Mouse (Mus musculus) liver, embryonic 14.5 days (tissue): ENCODE data around the gene Cysrt1. TPM values are rescaled to one million over a fixed set of nuclear protein-coding genes. Genes with fewer than 3 reads are reported as not detected.
A peak's percentile ranks its signal among the peaks of the same experiment; 100 is the strongest.

Source experiments
- ATAC-seq: fragments of 200-750 bp; cut with Nextera tagmentation; 2 replicates; pipeline ENCODE4 v1.8.0; 2017; ENCODE audit warnings: moderate number of reproducible peaks, mild to moderate bottlenecking, moderate library complexity; ENCODE audit not compliant: insufficient read depth
- DNase-seq, 3 experiments: peaks; one replicate each; pipeline ENCODE4 v3.0.0-alpha.2; 2012 to 2013; ENCODE audit warnings: low read depth in 3 of 3, low spot score in 3 of 3
- H3K27ac ChIP-seq: fragments of 300-500 bp; sonication (generic); 2 replicates; pipeline ENCODE4 v1.5.1; 2014; ENCODE audit warnings: moderate library complexity, mild to moderate bottlenecking, control low read depth, inconsistent platforms
- H3K27me3 ChIP-seq: fragments of 300-500 bp; sonication (generic); 2 replicates; pipeline ENCODE4 v1.6.1; 2014; ENCODE audit warnings: mild to moderate bottlenecking, low read length, moderate library complexity; ENCODE audit not compliant: control insufficient read depth, insufficient read depth
- H3K36me3 ChIP-seq: fragments of 300-500 bp; sonication (generic); replicated peaks from 2 replicates; pipeline ENCODE4 v1.6.1; 2014; ENCODE audit warnings: low read depth; ENCODE audit not compliant: control insufficient read depth, insufficient read depth
- H3K4me1 ChIP-seq, 2 experiments: fragments of 200-500 bp in 1 of 2; fragments of 300-500 bp in 1 of 2; sonication (generic) in 1 of 2; replicated peaks; 2 replicates each; pipeline ENCODE4 v1.6.1; 2012 to 2014; ENCODE audit warnings: antibody characterized with exemption in 1 of 2, inconsistent platforms in 1 of 2, low read length in 1 of 2; ENCODE audit not compliant: control insufficient read depth in 2 of 2, insufficient read depth in 2 of 2
- H3K4me2 ChIP-seq: fragments of 300-500 bp; sonication (generic); 2 replicates; pipeline ENCODE4 v1.6.1; 2014; ENCODE audit warnings: low read depth, mild to moderate bottlenecking, control low read depth, moderate library complexity
- H3K4me3 ChIP-seq, 2 experiments: fragments of 200-500 bp in 1 of 2; fragments of 300-500 bp in 1 of 2; sonication (generic) in 1 of 2; 2 replicates each; pipeline ENCODE4 v1.5.1; 2012 to 2014; ENCODE audit warnings: low read depth in 2 of 2, low read length in 2 of 2, mild to moderate bottlenecking in 2 of 2, control low read depth in 1 of 2, inconsistent platforms in 1 of 2, moderate library complexity in 1 of 2; ENCODE audit not compliant: insufficient read depth in 1 of 2
- H3K9ac ChIP-seq: fragments of 300-500 bp; sonication (generic); replicated peaks from 2 replicates; pipeline ENCODE4 v1.6.1; 2014; ENCODE audit warnings: mild to moderate bottlenecking, control low read depth, moderate library complexity
- H3K9me3 ChIP-seq: fragments of 300-500 bp; sonication (generic); 2 replicates; pipeline ENCODE4 v1.6.1; 2016; ENCODE audit warnings: low read length, mixed read lengths; ENCODE audit not compliant: control insufficient read depth
- CTCF ChIP-seq: IDR thresholded peaks from 2 replicates; pipeline ENCODE4 v1.5.1; 2016; ENCODE audit warnings: antibody characterized with exemption, low read depth, control low read depth
- EP300 ChIP-seq: IDR thresholded peaks from 2 replicates; pipeline ENCODE4 v1.6.1; 2016; ENCODE audit warnings: antibody characterized with exemption, low read depth
- WGBS: fragments of 180-500 bp; shearing (Covaris S2); extraction: QIAGEN DNeasy Blood & Tissue Kit; methylation state at CpG from one replicate; pipeline ENCODE4 v1.1.7; 2014; ENCODE audit not compliant: insufficient replicate concordance; 5-methylcytosine and 5-hydroxymethylcytosine counted together
- polyA plus RNA-seq, 2 experiments: library from polyadenylated mRNA; depleted of rRNA in 1 of 2; stranded (reverse) in 1 of 2; unstranded in 1 of 2; fragments of >200 nt; fragmentation: Nextera tagmentation in 1 of 2; extraction: Ambion mirVana in 1 of 2; gene quantifications; 2 replicates each; pipeline versions ENCODE4 v1.2.1 to v1.2.3; 2012 to 2014

Cysrt1 gene
- polyA plus RNA-seq, 2 experiments: not detected

DNA sequence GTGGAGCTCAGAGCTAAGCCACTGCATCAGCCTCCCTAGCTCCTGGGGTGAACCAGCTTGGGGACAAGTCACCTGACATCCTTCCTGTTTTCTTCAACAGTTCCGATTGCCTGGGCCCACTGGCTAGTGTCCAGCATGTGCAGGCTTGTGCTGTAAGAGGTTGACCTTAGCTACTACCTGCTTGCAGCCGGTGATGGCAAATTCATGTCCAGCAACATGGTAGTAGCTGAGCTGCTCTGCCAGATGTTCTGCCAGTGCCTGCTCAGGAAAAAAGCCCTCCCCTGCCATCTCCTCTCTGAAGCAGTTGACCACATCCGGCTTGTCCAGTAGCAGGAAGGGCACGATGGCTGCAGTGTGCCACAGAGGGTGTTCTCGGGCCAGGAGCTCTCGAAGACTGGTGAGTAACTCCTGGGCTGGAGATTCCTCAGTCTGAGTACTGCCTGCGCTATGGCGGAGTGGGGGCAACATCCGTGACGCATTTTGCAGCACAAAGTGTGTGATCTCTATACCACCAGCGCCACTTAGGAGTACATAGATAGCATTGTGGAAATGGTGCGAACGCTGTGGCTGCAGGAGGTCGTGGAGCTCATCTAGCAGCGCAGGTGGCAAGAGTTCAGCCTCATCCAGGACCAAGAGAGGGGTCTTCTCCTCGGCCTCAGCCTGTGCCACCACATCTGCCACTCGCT lies 47.6 kb downstream of the Cysrt1 start:
- Histone ChIP-seq H3K4me1 (peaks cover 8 to 14% of the 10 kb centered on the region in 2 experiments), H3K4me2 (peak overlapping the region; percentile 63), H3K9me3 (no peaks in the 10 kb centered on the region), H3K27me3 (no peaks in the 10 kb centered on the region), H3K36me3 (peaks cover 4% of the 10 kb centered on the region), H3K4me3 (peak overlapping the region; percentile 48 to 52), H3K9ac (peak overlapping the region; percentile 34; the same call in 1 of the 2 replicates), H3K27ac (no peak overlapping the region)
- no peak for TF ChIP-seq EP300
- no peak for TF ChIP-seq CTCF
- ATAC-seq (no peak), DNase-seq (no peak)
- WGBS: 35% methylated on average over 17 of the region's 17 CpGs

DNA sequence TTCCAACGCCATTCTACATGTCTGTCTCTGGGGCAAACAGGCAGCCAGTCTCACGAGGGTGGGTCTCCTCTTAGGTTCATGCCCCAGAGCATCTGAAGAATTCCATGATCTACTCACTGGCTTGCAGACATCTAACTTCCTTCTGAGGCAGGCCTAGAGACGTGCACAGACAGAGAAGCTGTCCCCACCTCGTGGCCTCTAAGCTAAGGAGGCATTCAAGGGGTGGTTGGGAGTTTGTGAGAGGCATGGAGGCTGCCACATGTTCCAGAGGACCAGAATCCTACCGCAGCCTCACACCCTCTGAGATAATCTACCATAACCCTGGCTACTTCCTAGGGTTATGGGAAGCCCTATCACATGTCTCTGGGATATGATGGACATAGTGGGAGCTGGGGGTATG lies 48.2 kb downstream of the Cysrt1 start:
- DNase-seq (no peak), ATAC-seq (no peak)
- Histone ChIP-seq H3K27me3 (no peaks in the 10 kb centered on the region), H3K4me2 (peak overlapping the region; percentile 63), H3K4me1 (peaks cover 8 to 14% of the 10 kb centered on the region in 2 experiments), H3K9ac (no peak overlapping the region), H3K27ac (no peak overlapping the region), H3K9me3 (no peaks in the 10 kb centered on the region), H3K36me3 (peaks cover 3% of the 10 kb centered on the region; the same call in 1 of the 2 replicates), H3K4me3 (no peak overlapping the region)
- no peak for TF ChIP-seq EP300
- TF ChIP-seq CTCF: no peak
- WGBS: 27% methylated on average over 5 of the region's 5 CpGs

DNA sequence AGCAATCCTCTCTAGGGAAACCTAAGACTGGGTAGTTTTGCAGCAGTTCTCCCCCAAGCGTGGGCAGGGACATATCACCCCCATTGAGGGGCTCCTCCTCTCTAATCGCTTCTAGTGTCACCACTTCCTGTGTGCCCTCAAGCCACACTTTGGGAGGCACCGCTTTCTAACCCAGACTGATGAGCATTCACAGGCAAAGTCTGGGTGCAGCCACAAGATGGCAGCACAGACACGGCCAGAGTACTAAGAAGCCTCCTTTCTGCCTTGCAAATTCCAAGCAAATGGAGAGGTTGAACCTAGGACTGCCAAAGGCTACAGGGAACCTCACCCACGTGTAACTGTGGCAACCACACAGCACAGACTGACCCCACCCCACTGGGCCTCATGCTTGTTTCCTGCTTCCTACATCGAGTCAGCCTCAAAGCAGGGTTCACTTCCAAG lies 48.9 kb downstream of the Cysrt1 start:
- H3K9me3 ChIP-seq: no peaks in the 10 kb centered on the region
- H3K27me3 ChIP-seq: no peaks in the 10 kb centered on the region
- H3K36me3 ChIP-seq: peaks cover 3% of the 10 kb centered on the region; the same call in 1 of the 2 replicates
- H3K27ac ChIP-seq: no peak overlapping the region
- TF ChIP-seq EP300: no peak
- TF ChIP-seq CTCF: peak; percentile 98
- peaks cover 8 to 14% of the 10 kb centered on the region in 2 experiments for H3K4me1 ChIP-seq
- H3K4me2 ChIP-seq: peak overlapping the region; percentile 63; the same call in 1 of the 2 replicates
- H3K9ac ChIP-seq: no peak overlapping the region
- DNase-seq (peak; percentile 63 to 74 (median 66)), ATAC-seq (peak; percentile 7; the same call in 1 of the 2 replicates)
- under 1% methylated on average over 6 of the region's 6 CpGs for WGBS
- no peak overlapping the region for H3K4me3 ChIP-seq

Other genes with a start within 250 kb of the Cysrt1 start
Only the 30 nearest of the 31 such genes appear.
- gene Nsmf, start 188.1 kb downstream of the Cysrt1 start, polyA plus RNA-seq (2012; rRNA removed): 10.3 and 11.0 TPM in 2 replicates
- gene Nsmf, start 188.1 kb downstream of the Cysrt1 start, polyA plus RNA-seq (2014; fragmentation: Nextera tagmentation; extraction: Ambion mirVana): 3.3 and 6.3 TPM in 2 replicates
- 4.9 and 5.3 TPM in 2 replicates for gene Entpd8, start 162.1 kb downstream of the Cysrt1 start, polyA plus RNA-seq (2012; rRNA removed)
- 2.3 and 3.6 TPM in 2 replicates for gene Entpd8, start 162.1 kb downstream of the Cysrt1 start, polyA plus RNA-seq (2014; fragmentation: Nextera tagmentation; extraction: Ambion mirVana)
- gene Noxa1, start 147.3 kb downstream of the Cysrt1 start, polyA plus RNA-seq (2012; rRNA removed): 0.95 and 1.1 TPM in 2 replicates
- 1.2 and 1.8 TPM in 2 replicates for gene Noxa1, start 147.3 kb downstream of the Cysrt1 start, polyA plus RNA-seq (2014; fragmentation: Nextera tagmentation; extraction: Ambion mirVana)
- gene Nrarp, start 61.7 kb downstream of the Cysrt1 start, polyA plus RNA-seq (2012; rRNA removed): 3.7 and 3.9 TPM in 2 replicates
- gene Nrarp, start 61.7 kb downstream of the Cysrt1 start, polyA plus RNA-seq (2014; fragmentation: Nextera tagmentation; extraction: Ambion mirVana): 1.8 and 1.9 TPM in 2 replicates
- gene Tor4a, start 45.6 kb downstream of the Cysrt1 start, polyA plus RNA-seq (2012; rRNA removed): 3.7 and 4.1 TPM in 2 replicates
- gene Tor4a, start 45.6 kb downstream of the Cysrt1 start, polyA plus RNA-seq (2014; fragmentation: Nextera tagmentation; extraction: Ambion mirVana): 4.9 and 5.7 TPM in 2 replicates
- 18.7 and 21.3 TPM in 2 replicates for gene Nelfb, start 31.0 kb downstream of the Cysrt1 start, polyA plus RNA-seq (2012; rRNA removed)
- gene Nelfb, start 31.0 kb downstream of the Cysrt1 start, polyA plus RNA-seq (2014; fragmentation: Nextera tagmentation; extraction: Ambion mirVana): 23.7 and 27.3 TPM in 2 replicates
- not detected in 2 replicates for gene Stpg3, start 27.8 kb downstream of the Cysrt1 start, polyA plus RNA-seq (2012; rRNA removed)
- gene Stpg3, start 27.8 kb downstream of the Cysrt1 start, polyA plus RNA-seq (2014; fragmentation: Nextera tagmentation; extraction: Ambion mirVana): not detected in 2 replicates
- gene Fam166a, start 23.7 kb downstream of the Cysrt1 start, polyA plus RNA-seq (2012; rRNA removed): 0.04 TPM in 1 of 2 replicates, not detected in the other
- gene Fam166a, start 23.7 kb downstream of the Cysrt1 start, polyA plus RNA-seq (2014; fragmentation: Nextera tagmentation; extraction: Ambion mirVana): 0.96 TPM in 1 of 2 replicates, not detected in the other
- gene Tubb4b, start 17.8 kb downstream of the Cysrt1 start, polyA plus RNA-seq (2012; rRNA removed): 571 and 676 TPM in 2 replicates
- gene Tubb4b, start 17.8 kb downstream of the Cysrt1 start, polyA plus RNA-seq (2014; fragmentation: Nextera tagmentation; extraction: Ambion mirVana): 561 and 604 TPM in 2 replicates
- gene Slc34a3, start 8.1 kb downstream of the Cysrt1 start, polyA plus RNA-seq (2012; rRNA removed): 0.01 and 0.05 TPM in 2 replicates
- gene Slc34a3, start 8.1 kb downstream of the Cysrt1 start, polyA plus RNA-seq (2014; fragmentation: Nextera tagmentation; extraction: Ambion mirVana): not detected in 2 replicates
- gene Rnf224, start 5.7 kb downstream of the Cysrt1 start, polyA plus RNA-seq (2012; rRNA removed): not detected in 2 replicates
- not detected in 2 replicates for gene Rnf224, start 5.7 kb downstream of the Cysrt1 start, polyA plus RNA-seq (2014; fragmentation: Nextera tagmentation; extraction: Ambion mirVana)
- gene Rnf208, start 197 bp downstream of the Cysrt1 start, polyA plus RNA-seq (2012; rRNA removed): 0.93 and 1.3 TPM in 2 replicates
- gene Rnf208, start 197 bp downstream of the Cysrt1 start, polyA plus RNA-seq (2014; fragmentation: Nextera tagmentation; extraction: Ambion mirVana): 0.09 and 0.16 TPM in 2 replicates
- gene AL732309.1, start 4.4 kb upstream of the Cysrt1 start, polyA plus RNA-seq (2012; rRNA removed): 5.4 and 5.6 TPM in 2 replicates
- 1.4 and 1.9 TPM in 2 replicates for gene AL732309.1, start 4.4 kb upstream of the Cysrt1 start, polyA plus RNA-seq (2014; fragmentation: Nextera tagmentation; extraction: Ambion mirVana)
- gene Tmem203, start 13.0 kb upstream of the Cysrt1 start, polyA plus RNA-seq (2012; rRNA removed): 8.8 and 12.4 TPM in 2 replicates
- gene Tmem203, start 13.0 kb upstream of the Cysrt1 start, polyA plus RNA-seq (2014; fragmentation: Nextera tagmentation; extraction: Ambion mirVana): 8.8 and 9.4 TPM in 2 replicates
- 1.6 and 2.6 TPM in 2 replicates for gene Tprn, start 20.2 kb upstream of the Cysrt1 start, polyA plus RNA-seq (2012; rRNA removed)
- 2.4 and 3.2 TPM in 2 replicates for gene Tprn, start 20.2 kb upstream of the Cysrt1 start, polyA plus RNA-seq (2014; fragmentation: Nextera tagmentation; extraction: Ambion mirVana)
- gene Ssna1, start 30.0 kb upstream of the Cysrt1 start, polyA plus RNA-seq (2012; rRNA removed): 65.8 and 76.0 TPM in 2 replicates
- 145 and 155 TPM in 2 replicates for gene Ssna1, start 30.0 kb upstream of the Cysrt1 start, polyA plus RNA-seq (2014; fragmentation: Nextera tagmentation; extraction: Ambion mirVana)
- 20.5 and 23.8 TPM in 2 replicates for gene Anapc2, start 30.0 kb upstream of the Cysrt1 start, polyA plus RNA-seq (2012; rRNA removed)
- 30.2 TPM in 2 replicates for gene Anapc2, start 30.0 kb upstream of the Cysrt1 start, polyA plus RNA-seq (2014; fragmentation: Nextera tagmentation; extraction: Ambion mirVana)
- not detected in 2 replicates for gene Tmem210, start 45.7 kb upstream of the Cysrt1 start, polyA plus RNA-seq (2012; rRNA removed)
- not detected in 2 replicates for gene Tmem210, start 45.7 kb upstream of the Cysrt1 start, polyA plus RNA-seq (2014; fragmentation: Nextera tagmentation; extraction: Ambion mirVana)
- not detected in 2 replicates for gene Lrrc26, start 47.5 kb upstream of the Cysrt1 start, polyA plus RNA-seq (2012; rRNA removed)
- gene Lrrc26, start 47.5 kb upstream of the Cysrt1 start, polyA plus RNA-seq (2014; fragmentation: Nextera tagmentation; extraction: Ambion mirVana): not detected in 2 replicates
- gene Grin1, start 76.7 kb upstream of the Cysrt1 start, polyA plus RNA-seq (2012; rRNA removed): 0.02 and 0.05 TPM in 2 replicates
- gene Grin1, start 76.7 kb upstream of the Cysrt1 start, polyA plus RNA-seq (2014; fragmentation: Nextera tagmentation; extraction: Ambion mirVana): 0.06 and 0.14 TPM in 2 replicates
- gene Man1b1, start 89.9 kb upstream of the Cysrt1 start, polyA plus RNA-seq (2012; rRNA removed): 5.3 and 6.6 TPM in 2 replicates
- gene Man1b1, start 89.9 kb upstream of the Cysrt1 start, polyA plus RNA-seq (2014; fragmentation: Nextera tagmentation; extraction: Ambion mirVana): 25.4 and 28.2 TPM in 2 replicates
- gene Dpp7, start 113.9 kb upstream of the Cysrt1 start, polyA plus RNA-seq (2012; rRNA removed): 9.3 and 10.6 TPM in 2 replicates
- gene Dpp7, start 113.9 kb upstream of the Cysrt1 start, polyA plus RNA-seq (2014; fragmentation: Nextera tagmentation; extraction: Ambion mirVana): 9.4 and 12.8 TPM in 2 replicates
- gene Uap1l1, start 123.2 kb upstream of the Cysrt1 start, polyA plus RNA-seq (2012; rRNA removed): 2.9 and 3.8 TPM in 2 replicates
- gene Uap1l1, start 123.2 kb upstream of the Cysrt1 start, polyA plus RNA-seq (2014; fragmentation: Nextera tagmentation; extraction: Ambion mirVana): 9.3 and 14.1 TPM in 2 replicates
- 20.1 and 21.5 TPM in 2 replicates for gene Sapcd2, start 129.9 kb upstream of the Cysrt1 start, polyA plus RNA-seq (2012; rRNA removed)
- gene Sapcd2, start 129.9 kb upstream of the Cysrt1 start, polyA plus RNA-seq (2014; fragmentation: Nextera tagmentation; extraction: Ambion mirVana): 17.9 and 20.5 TPM in 2 replicates
- 0.18 and 0.30 TPM in 2 replicates for gene Entpd2, start 153.4 kb upstream of the Cysrt1 start, polyA plus RNA-seq (2012; rRNA removed)
- gene Entpd2, start 153.4 kb upstream of the Cysrt1 start, polyA plus RNA-seq (2014; fragmentation: Nextera tagmentation; extraction: Ambion mirVana): 0.23 TPM in 1 of 2 replicates, not detected in the other
- 3.4 and 3.9 TPM in 2 replicates for gene Npdc1, start 156.9 kb upstream of the Cysrt1 start, polyA plus RNA-seq (2012; rRNA removed)
- 2.4 and 2.7 TPM in 2 replicates for gene Npdc1, start 156.9 kb upstream of the Cysrt1 start, polyA plus RNA-seq (2014; fragmentation: Nextera tagmentation; extraction: Ambion mirVana)
- gene Fut7, start 180.8 kb upstream of the Cysrt1 start, polyA plus RNA-seq (2012; rRNA removed): 0.55 and 0.58 TPM in 2 replicates
- gene Fut7, start 180.8 kb upstream of the Cysrt1 start, polyA plus RNA-seq (2014; fragmentation: Nextera tagmentation; extraction: Ambion mirVana): 0.34 and 0.90 TPM in 2 replicates
- 2.4 and 2.5 TPM in 2 replicates for gene Abca2, start 186.3 kb upstream of the Cysrt1 start, polyA plus RNA-seq (2012; rRNA removed)
- gene Abca2, start 186.3 kb upstream of the Cysrt1 start, polyA plus RNA-seq (2014; fragmentation: Nextera tagmentation; extraction: Ambion mirVana): 0.91 and 1.1 TPM in 2 replicates
- 0.08 and 0.32 TPM in 2 replicates for gene Clic3, start 214.4 kb upstream of the Cysrt1 start, polyA plus RNA-seq (2012; rRNA removed)
- gene Clic3, start 214.4 kb upstream of the Cysrt1 start, polyA plus RNA-seq (2014; fragmentation: Nextera tagmentation; extraction: Ambion mirVana): 0.18 and 0.27 TPM in 2 replicates
- gene Paxx, start 218.6 kb upstream of the Cysrt1 start, polyA plus RNA-seq (2012; rRNA removed): 7.9 and 9.2 TPM in 2 replicates
- gene Paxx, start 218.6 kb upstream of the Cysrt1 start, polyA plus RNA-seq (2014; fragmentation: Nextera tagmentation; extraction: Ambion mirVana): 6.3 and 7.3 TPM in 2 replicates